Mouse (Mus musculus) heart, postnatal 0 days (tissue): ENCODE results near the gene Trim16. TPM values are rescaled to one million over a fixed set of nuclear protein-coding genes. Genes with fewer than 3 reads are reported as not detected.

Experiments used
- ATAC-seq: fragments of 200-750 bp; cut with Nextera tagmentation; 2 replicates; pipeline ENCODE4 v1.8.0; 2017; ENCODE audit warnings: low read depth, moderate number of reproducible peaks, moderate library complexity; ENCODE audit not compliant: insufficient read depth
- DNase-seq: peaks from one replicate; pipeline ENCODE4 v3.0.0-alpha.2; 2016; ENCODE audit warnings: low spot score
- H3K27ac ChIP-seq: fragments of 300-500 bp; sonication (generic); 2 replicates; pipeline ENCODE4 v1.5.1; 2014; ENCODE audit warnings: low read depth, mild to moderate bottlenecking
- H3K27me3 ChIP-seq: fragments of 300-500 bp; sonication (generic); 2 replicates; pipeline ENCODE4 v1.6.1; 2014; ENCODE audit warnings: low read length, mixed read lengths; ENCODE audit not compliant: control insufficient read depth, insufficient read depth
- H3K36me3 ChIP-seq: fragments of 300-500 bp; sonication (generic); replicated peaks from 2 replicates; pipeline ENCODE4 v1.6.1; 2014; ENCODE audit warnings: low read length, mixed read lengths; ENCODE audit not compliant: control insufficient read depth, insufficient read depth
- H3K4me1 ChIP-seq: fragments of 300-500 bp; sonication (generic); 2 replicates; pipeline ENCODE4 v1.6.1; 2014; ENCODE audit warnings: antibody characterized with exemption; ENCODE audit not compliant: control insufficient read depth, insufficient read depth
- H3K4me2 ChIP-seq: fragments of 300-500 bp; sonication (generic); 2 replicates; pipeline ENCODE4 v1.6.1; 2014; ENCODE audit warnings: low read depth, mild to moderate bottlenecking, low read length, moderate library complexity
- H3K4me3 ChIP-seq: fragments of 300-500 bp; sonication (generic); 2 replicates; pipeline ENCODE4 v1.5.1; 2014; ENCODE audit warnings: low read depth, low read length
- H3K9ac ChIP-seq: fragments of 300-500 bp; sonication (generic); replicated peaks from 2 replicates; pipeline ENCODE4 v1.6.1; 2014; ENCODE audit warnings: low read depth, low read length, mixed read lengths
- H3K9me3 ChIP-seq: fragments of 300-500 bp; sonication (generic); replicated peaks from 2 replicates; pipeline ENCODE4 v1.6.1; 2016; ENCODE audit warnings: low read length; ENCODE audit not compliant: control insufficient read depth
- CTCF ChIP-seq: IDR thresholded peaks from 2 replicates; pipeline ENCODE4 v1.5.1; 2016; ENCODE audit warnings: antibody characterized with exemption, control low read depth, low read depth
- EP300 ChIP-seq: IDR thresholded peaks from 2 replicates; pipeline ENCODE4 v1.6.1; 2016; ENCODE audit warnings: antibody characterized with exemption, low read depth
- WGBS: fragments of 180-500 bp; shearing (Covaris S2); extraction: QIAGEN DNeasy Blood & Tissue Kit; methylation state at CpG from one replicate; pipeline ENCODE4 v1.1.7; 2014; 5-methylcytosine and 5-hydroxymethylcytosine counted together
- polyA plus RNA-seq: library from polyadenylated mRNA; unstranded; fragments of >200 nt; fragmentation: Nextera tagmentation; extraction: Ambion mirVana; gene quantifications from 2 replicates; pipeline ENCODE4 v1.2.1, GENCODE M21; 2015
- total RNA-seq: library from RNA; depleted of rRNA; stranded (reverse); fragments of >200 nt; gene quantifications from 2 replicates; pipeline ENCODE4 v1.2.3, GENCODE M21; 2014; ENCODE audit warnings: low replicate concordance

Gene Trim16
- total and polyA plus RNA-seq, 2 experiments from 2014 or later, result 4.0 to 4.5 TPM

DNA sequence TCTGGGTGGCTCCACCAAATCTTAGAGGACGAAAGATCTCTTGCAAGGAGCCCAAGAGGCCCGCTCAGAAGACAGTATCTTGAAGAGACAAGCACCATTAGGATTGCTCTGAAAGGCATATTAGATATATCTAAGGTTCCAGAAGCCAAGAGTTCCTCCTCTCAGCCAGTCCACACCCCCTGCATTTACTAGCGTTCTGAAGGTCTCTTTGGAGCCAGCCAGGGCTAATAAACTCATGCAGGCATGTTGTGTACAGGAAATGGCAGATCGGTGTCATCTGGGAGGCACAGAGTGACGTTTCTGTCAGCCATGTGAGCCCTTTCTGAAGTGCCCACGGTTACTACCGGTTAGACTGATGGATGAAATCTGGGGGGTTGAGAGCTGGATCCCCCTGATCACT is 4.2 kb downstream of the Trim16 start:
- H3K4me3 ChIP-seq, result no peak overlapping the region
- H3K27me3 ChIP-seq, result no peaks in the 10 kb centered on the region
- H3K4me1 ChIP-seq, result peaks cover 17% of the 10 kb centered on the region; the same call in 1 of the 2 replicates
- H3K36me3 ChIP-seq, result peaks cover 6% of the 10 kb centered on the region
- no peak for DNase-seq
- H3K9me3 ChIP-seq, result no peaks in the 10 kb centered on the region
- H3K27ac ChIP-seq, result no peak overlapping the region
- TF ChIP-seq CTCF (no peak), EP300 (no peak)
- WGBS, result 54% methylated on average over 7 of the region's 7 CpGs
- H3K4me2 ChIP-seq, result no peak overlapping the region
- H3K9ac ChIP-seq, result no peak overlapping the region
- no peak for ATAC-seq

DNA sequence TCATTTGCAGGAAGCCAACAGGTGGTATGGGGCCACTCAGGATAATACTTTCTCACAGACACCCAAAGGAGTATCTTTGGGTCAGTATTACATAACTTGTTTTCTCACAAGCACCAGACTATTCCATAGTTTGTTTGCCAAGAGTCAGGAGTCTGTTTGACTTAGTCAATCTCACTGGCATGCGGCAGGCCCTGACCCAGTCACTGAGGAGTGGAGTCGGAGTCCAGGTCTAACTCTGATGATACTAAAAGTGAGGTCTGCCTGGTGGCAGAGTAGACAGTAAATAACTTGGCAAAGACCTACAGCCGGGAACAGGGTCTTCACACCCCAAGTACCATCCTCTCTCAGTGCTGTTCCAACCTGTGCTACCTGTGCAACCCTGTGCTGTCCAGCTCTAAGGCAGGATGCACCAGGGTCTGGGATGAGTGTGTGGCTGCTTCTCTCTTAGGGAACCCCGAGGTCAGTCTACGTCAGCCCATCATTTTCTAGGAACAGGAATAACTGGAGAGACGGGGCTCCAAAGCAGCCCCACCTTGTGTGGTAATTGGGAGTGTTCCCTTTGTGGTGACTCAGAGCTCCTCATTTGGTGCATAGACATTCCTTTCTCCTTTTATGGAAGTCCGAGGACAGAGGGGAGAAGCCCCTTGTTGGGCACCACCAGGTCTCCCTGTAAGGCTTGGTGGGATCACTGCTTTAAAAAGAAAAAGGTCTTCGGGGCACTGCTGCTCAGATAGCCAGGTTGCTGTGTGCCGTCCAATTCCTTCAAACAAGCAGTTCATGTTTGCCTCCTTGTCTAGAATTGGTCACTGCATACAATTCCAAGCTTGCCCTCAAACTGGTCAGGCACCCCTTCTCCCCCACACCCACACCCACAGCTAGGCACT is 5.4 kb downstream of the Trim16 start:
- no peak for TF ChIP-seq EP300
- no peak for TF ChIP-seq CTCF
- no peak for DNase-seq
- no peak overlapping the region for H3K4me3 ChIP-seq
- H3K9me3 ChIP-seq, result no peaks in the 10 kb centered on the region
- 67% methylated on average over 9 of the region's 9 CpGs for WGBS
- no peak for ATAC-seq
- H3K4me1 ChIP-seq, result peaks cover 11% of the 10 kb centered on the region; the same call in 1 of the 2 replicates
- no peaks in the 10 kb centered on the region for H3K27me3 ChIP-seq
- no peak overlapping the region for H3K9ac ChIP-seq
- no peak overlapping the region for H3K27ac ChIP-seq
- no peak overlapping the region for H3K4me2 ChIP-seq
- H3K36me3 ChIP-seq, result peaks cover 6% of the 10 kb centered on the region

DNA sequence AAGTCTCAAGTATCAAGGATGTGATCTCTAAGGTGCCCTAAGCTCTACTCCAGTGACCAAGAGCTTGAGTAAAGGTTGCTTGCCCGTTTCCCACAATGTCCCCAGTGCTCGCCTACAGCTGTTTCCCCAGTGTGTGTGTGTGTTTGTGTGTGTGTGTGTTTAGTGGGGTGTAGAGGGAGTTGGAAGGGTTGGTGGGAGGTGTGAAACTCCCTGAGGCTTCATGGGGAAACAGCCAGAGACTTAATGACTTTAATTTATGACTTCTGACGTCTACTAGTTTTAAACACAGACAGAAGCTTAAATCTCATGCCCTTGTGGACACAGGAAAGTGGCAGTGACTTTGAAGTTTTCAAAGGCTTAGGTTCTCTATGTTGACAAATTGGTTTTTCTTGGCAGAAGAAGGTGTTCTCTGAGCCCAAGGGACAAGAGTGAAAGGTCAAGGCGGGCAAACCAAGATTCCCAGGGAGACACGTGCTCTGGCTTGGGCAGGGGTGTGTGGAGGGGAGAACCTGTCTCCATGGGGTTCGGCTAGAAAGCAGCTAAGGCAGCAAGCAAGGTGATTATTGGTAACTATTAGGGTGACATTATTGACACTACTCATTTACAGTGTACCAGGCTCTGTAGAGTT is 6.2 kb downstream of the Trim16 start:
- H3K27ac ChIP-seq, result no peak overlapping the region
- H3K4me3 ChIP-seq, result no peak overlapping the region
- no peak overlapping the region for H3K4me2 ChIP-seq
- peaks cover 11% of the 10 kb centered on the region for H3K36me3 ChIP-seq
- no peak for ATAC-seq
- H3K9me3 ChIP-seq, result no peaks in the 10 kb centered on the region
- 0 out of 2 replicates have a peak, but pooled peaks cover 3% of the 10 kb centered on the region for H3K4me1 ChIP-seq
- WGBS, result 80% methylated on average over 6 of the region's 6 CpGs
- no peaks in the 10 kb centered on the region for H3K27me3 ChIP-seq
- no peak for DNase-seq
- TF ChIP-seq CTCF (no peak), EP300 (no peak)
- H3K9ac ChIP-seq, result no peak overlapping the region

DNA sequence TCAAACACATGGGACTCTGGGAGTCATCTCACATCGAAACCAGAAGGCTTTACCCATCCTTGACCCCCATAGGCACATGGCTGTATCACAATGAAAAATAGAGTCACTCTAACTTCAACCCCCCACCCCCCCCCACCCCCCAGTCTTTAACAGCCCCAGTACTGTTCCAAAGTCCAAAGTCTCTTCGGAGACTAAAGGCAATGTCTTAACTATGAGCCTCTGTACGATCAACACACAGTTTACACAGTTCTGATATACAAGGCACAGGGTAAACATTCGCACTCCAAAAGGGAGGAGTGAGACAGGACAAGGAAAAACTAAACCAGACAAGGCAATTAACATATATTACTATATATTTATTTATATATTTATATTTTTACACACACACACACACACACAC is 7.1 kb downstream of the Trim16 start:
- H3K4me3 ChIP-seq, result no peak overlapping the region
- TF ChIP-seq EP300, result no peak
- TF ChIP-seq CTCF, result no peak
- no peak overlapping the region for H3K4me2 ChIP-seq
- WGBS, result 86% methylated on average over 4 of the region's 4 CpGs
- H3K9me3 ChIP-seq, result no peaks in the 10 kb centered on the region
- ATAC-seq, result no peak
- no peak overlapping the region for H3K9ac ChIP-seq
- 0 out of 2 replicates have a peak, but pooled peaks cover 3% of the 10 kb centered on the region for H3K4me1 ChIP-seq
- no peak overlapping the region for H3K27ac ChIP-seq
- DNase-seq, result no peak
- peaks cover 11% of the 10 kb centered on the region for H3K36me3 ChIP-seq
- no peaks in the 10 kb centered on the region for H3K27me3 ChIP-seq

DNA sequence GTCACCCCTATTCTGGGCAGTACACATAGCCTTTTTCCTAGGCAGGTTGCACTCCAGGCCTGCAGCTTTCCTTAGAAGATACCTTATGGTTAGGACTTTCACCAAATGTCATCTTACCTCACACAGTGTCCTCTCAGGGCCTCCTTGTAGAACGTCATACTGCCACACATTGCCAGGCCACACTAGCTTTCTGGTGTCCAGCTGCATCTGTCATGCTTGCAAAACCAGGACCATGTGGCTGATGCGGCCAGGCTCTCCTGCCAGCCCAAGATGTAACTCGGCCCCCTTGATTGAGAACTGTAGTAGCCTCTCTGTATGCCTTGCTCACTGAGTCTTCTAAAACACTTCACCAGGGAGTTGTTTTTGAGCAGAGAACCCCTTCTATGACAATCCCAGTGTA is 7.9 kb downstream of the Trim16 start:
- 77% methylated on average over 3 of the region's 3 CpGs for WGBS
- H3K27ac ChIP-seq, result no peak overlapping the region
- TF ChIP-seq EP300 (no peak), CTCF (no peak)
- H3K9me3 ChIP-seq, result no peaks in the 10 kb centered on the region
- H3K27me3 ChIP-seq, result no peaks in the 10 kb centered on the region
- ATAC-seq, result no peak
- DNase-seq, result no peak
- H3K4me2 ChIP-seq, result no peak overlapping the region
- peaks cover 11% of the 10 kb centered on the region for H3K36me3 ChIP-seq
- no peak overlapping the region for H3K9ac ChIP-seq
- 0 out of 2 replicates have a peak, but pooled peaks cover 3% of the 10 kb centered on the region for H3K4me1 ChIP-seq
- no peak overlapping the region for H3K4me3 ChIP-seq
